Mouse (Mus musculus) olfactory bulb, adult 2 months (tissue): ENCODE data around the gene S100a4.

Source experiments
- CTCF ChIP-seq: fragments of 200-500 bp; IDR thresholded peaks from 2 replicates; pipeline ENCODE4 v1.5.1; 2012; ENCODE audit warnings: low read depth, mild to moderate bottlenecking, low read length, moderate library complexity; ENCODE audit not compliant: insufficient read depth
- POLR2A ChIP-seq: fragments of 200-500 bp; IDR thresholded peaks from 2 replicates; pipeline ENCODE4 v1.6.1; 2012; ENCODE audit warnings: mild to moderate bottlenecking, low read depth, low read length, moderate library complexity; ENCODE audit not compliant: insufficient read depth

- TF ChIP-seq POLR2A (no peak), CTCF (peak; percentile 48)
Measured at GRCm38 (mm10) chr3:90652878-90653508, 49.4 kb downstream of the S100a4 start.
